Mouse (Mus musculus) kidney, adult 2 months (tissue): ENCODE data around the gene Hip1. TPM values are rescaled to one million over a fixed set of nuclear protein-coding genes. Genes with fewer than 3 reads are reported as not detected.
"Not testable (repeated sequence)": the region's sequence is repeated elsewhere in the genome, so short reads cannot be mapped to it uniquely, and the experiment has no call there.

Experiments used
- DNase-seq: peaks from one replicate; pipeline ENCODE4 v3.0.0; 2021
- H3K27ac ChIP-seq: fragments of 200-500 bp; 2 replicates; pipeline ENCODE4 v1.5.1; 2012; ENCODE audit warnings: low read depth, low read length, control low read depth, inconsistent platforms; ENCODE audit not compliant: insufficient read depth
- H3K27me3 ChIP-seq: fragments of 200-500 bp; replicated peaks from 2 replicates; pipeline ENCODE4 v1.6.1; 2012; ENCODE audit warnings: mild to moderate bottlenecking, moderate library complexity, low read length, inconsistent platforms; ENCODE audit not compliant: control insufficient read depth, insufficient read depth
- H3K36me3 ChIP-seq: fragments of 200-500 bp; 2 replicates; pipeline ENCODE4 v1.6.1; 2012; ENCODE audit warnings: mild to moderate bottlenecking, moderate library complexity, low read length, inconsistent platforms; ENCODE audit not compliant: control insufficient read depth, insufficient read depth
- H3K4me1 ChIP-seq: fragments of 200-500 bp; 2 replicates; pipeline ENCODE4 v1.6.1; 2011; ENCODE audit warnings: low read length; ENCODE audit not compliant: control insufficient read depth, insufficient read depth
- H3K4me3 ChIP-seq: fragments of 200-500 bp; 2 replicates; pipeline ENCODE4 v1.5.1; 2011; ENCODE audit warnings: mild to moderate bottlenecking, low read depth, low read length, control low read depth; ENCODE audit not compliant: insufficient read depth
- CTCF ChIP-seq: fragments of 200-500 bp; conservative IDR thresholded peaks from 2 replicates; pipeline ENCODE4 v1.5.1; 2011; ENCODE audit warnings: low read depth, mild to moderate bottlenecking, control low read depth, low read length, moderate library complexity, mixed read lengths; ENCODE audit not compliant: insufficient read depth, insufficient read length
- POLR2A ChIP-seq: fragments of 200-500 bp; IDR thresholded peaks from one replicate; pipeline ENCODE4 v1.6.1; 2011; ENCODE audit warnings: low read depth, low read length, control low read depth
- WGBS: fragments of 180-500 bp; shearing (Covaris S2); methylation state at CpG from one replicate; pipeline ENCODE4 v1.1.7; 2018; 5-methylcytosine and 5-hydroxymethylcytosine counted together
- polyA plus RNA-seq: library from polyadenylated mRNA; depleted of rRNA; stranded (reverse); fragments of >200 nt; gene quantifications from 2 replicates; pipeline ENCODE4 v1.2.3, GENCODE M21; 2012

Hip1 gene
- polyA plus RNA-seq, 1 experiment = 14.1 TPM

- peaks cover 3% of the 10 kb centered on the region; the same call in 1 of the 2 replicates for H3K27me3 ChIP-seq
- no peak overlapping the region for H3K4me3 ChIP-seq
- TF ChIP-seq POLR2A = no peak
- no peak for TF ChIP-seq CTCF
- no peaks in the 10 kb centered on the region for H3K4me1 ChIP-seq
- H3K36me3 ChIP-seq = no peaks in the 10 kb centered on the region
- H3K27ac ChIP-seq = no peak overlapping the region
- 93% methylated on average over 2 of the region's 2 CpGs for WGBS
- no peak for DNase-seq
Observed at GRCm38 (mm10) chr5:135492126-135492525, 52.8 kb downstream of the Hip1 start.

DNA sequence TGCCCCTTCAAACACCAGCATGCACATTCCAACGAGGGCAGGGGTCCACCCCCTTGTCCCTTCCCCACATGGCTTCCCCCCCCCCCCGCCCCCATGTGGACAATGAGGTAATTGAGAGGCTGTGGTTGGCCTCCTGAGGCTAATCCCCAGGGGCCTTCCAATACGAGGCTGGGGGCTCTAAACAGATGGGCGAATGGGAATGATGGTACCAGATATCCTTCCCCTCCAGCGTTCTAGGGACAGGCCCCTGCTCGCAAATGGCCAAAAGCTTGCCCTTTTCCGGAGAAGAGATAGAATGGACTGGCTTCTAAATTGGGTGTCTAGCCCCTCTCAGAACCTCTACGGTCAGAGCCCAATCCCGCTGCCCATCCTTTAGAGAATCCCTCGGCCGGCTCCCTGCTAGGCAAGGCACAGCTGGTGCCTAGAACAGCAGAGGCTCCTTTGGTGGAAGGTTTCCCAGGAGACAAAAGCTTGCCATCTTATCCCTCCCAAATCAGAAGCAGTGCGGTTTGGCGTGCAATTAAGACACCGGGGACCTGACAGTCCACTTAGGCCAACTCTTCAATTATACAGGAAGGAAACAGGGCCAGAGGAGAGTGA lies 55.1 kb downstream of the Hip1 start:
- no peak for TF ChIP-seq POLR2A
- TF ChIP-seq CTCF = no peak
- peak overlapping the region; percentile 86; the same call in 1 of the 2 replicates for H3K4me3 ChIP-seq
- H3K36me3 ChIP-seq = no peaks in the 10 kb centered on the region
- peaks cover 3% of the 10 kb centered on the region; the same call in 1 of the 2 replicates for H3K27me3 ChIP-seq
- 30% methylated on average over 14 of the region's 14 CpGs for WGBS
- H3K27ac ChIP-seq = no peak overlapping the region
- DNase-seq = no peak
- no peaks in the 10 kb centered on the region for H3K4me1 ChIP-seq

DNA sequence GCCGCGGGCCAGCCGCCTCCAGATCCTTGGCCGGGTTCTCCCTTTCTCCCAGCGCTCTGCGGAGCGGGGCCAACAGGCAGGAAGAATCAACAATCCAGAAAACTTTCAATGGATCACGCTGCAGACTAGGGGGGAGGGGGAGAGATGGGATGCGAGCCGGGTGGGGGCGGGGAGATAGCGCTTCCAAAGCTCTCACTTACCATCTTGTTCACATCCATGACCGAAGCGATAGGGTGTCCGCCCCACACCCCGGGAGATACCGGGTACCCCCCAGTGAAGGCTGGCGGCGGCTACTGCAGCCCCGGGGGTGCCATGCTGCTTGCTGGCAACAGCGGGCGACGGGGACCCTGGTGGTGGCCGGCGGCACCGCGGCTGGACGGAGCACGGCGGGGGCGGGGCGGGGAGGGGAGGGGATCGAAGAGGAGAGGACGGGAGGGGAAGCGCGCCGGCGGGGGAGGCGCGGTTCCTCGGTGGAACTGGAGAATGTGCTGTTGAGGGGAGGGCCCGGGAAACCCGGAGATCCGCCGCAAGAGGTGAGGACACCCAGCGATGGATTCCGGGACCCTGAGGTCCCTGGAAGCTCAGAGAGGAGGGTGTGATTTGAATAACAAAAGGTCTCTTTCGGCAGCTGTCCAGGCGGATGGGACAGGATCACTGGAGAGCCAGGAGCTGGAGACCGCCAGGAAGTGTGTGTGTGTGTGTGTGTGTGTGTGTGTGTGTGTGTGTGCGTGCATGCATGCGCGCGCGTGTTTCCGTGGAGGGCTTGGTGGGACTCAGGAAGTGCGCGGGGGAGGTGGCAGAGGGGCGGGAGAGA lies 55.8 kb downstream of the Hip1 start:
- no peaks in the 10 kb centered on the region for H3K4me1 ChIP-seq
- no peaks in the 10 kb centered on the region for H3K36me3 ChIP-seq
- H3K27me3 ChIP-seq = peaks cover 3% of the 10 kb centered on the region; the same call in 1 of the 2 replicates
- peak; percentile 89 for DNase-seq
- TF ChIP-seq CTCF (0 out of 2 replicates have a peak, but pooled peaks have one; percentile 18), POLR2A (no peak)
- peak overlapping the region; percentile 86 for H3K4me3 ChIP-seq
- H3K27ac ChIP-seq = peak overlapping the region; percentile 39
- WGBS = 1% methylated on average over 54 of the region's 59 CpGs

DNA sequence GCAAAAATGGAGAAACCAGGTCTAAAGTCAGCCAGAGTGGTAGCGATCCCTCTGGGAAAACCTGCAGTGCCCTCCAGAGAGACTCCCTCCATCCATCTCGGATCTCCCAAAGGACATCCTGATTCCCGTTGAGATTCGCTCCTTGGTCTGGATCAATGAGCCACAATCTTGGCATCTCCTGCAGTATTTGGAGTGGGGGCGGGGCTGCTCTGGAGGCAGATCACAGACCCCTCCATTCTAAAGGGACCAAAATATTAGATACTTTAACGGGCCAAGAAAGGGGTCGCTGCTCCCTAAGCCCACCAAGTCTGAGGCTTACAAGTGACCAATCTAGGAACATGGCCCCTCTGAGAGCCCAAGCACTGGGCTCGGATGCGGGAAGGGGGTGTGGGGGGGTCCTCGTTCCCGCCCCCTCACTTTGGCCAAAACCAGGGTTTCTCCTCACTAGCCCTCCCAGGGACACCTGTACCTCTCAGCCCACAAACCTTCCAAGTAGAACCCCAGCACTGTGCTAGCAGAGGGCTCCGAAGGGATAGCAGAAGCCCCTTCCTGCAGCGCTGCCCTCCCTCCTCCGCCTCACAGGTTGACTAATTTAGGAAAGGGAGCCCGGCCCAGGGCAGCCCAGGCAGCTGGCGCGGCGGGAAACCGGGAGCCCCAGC lies 56.6 kb downstream of the Hip1 start:
- Histone ChIP-seq H3K36me3 (no peaks in the 10 kb centered on the region), H3K27me3 (peaks cover 3% of the 10 kb centered on the region; the same call in 1 of the 2 replicates), H3K4me3 (peak overlapping the region; percentile 86), H3K27ac (peak overlapping the region; percentile 39; the same call in 1 of the 2 replicates), H3K4me1 (no peaks in the 10 kb centered on the region)
- no peak for TF ChIP-seq POLR2A
- TF ChIP-seq CTCF = no peak
- WGBS = 4% methylated on average over 19 of the region's 19 CpGs
- no peak for DNase-seq

GRCm38 (mm10) chr5:135485289-135485688 lies 59.6 kb downstream of the Hip1 start:
- Histone ChIP-seq H3K27me3 (peaks cover 3% of the 10 kb centered on the region; the same call in 1 of the 2 replicates), H3K27ac (no peak overlapping the region), H3K4me3 (no peak overlapping the region), H3K36me3 (no peaks in the 10 kb centered on the region), H3K4me1 (no peaks in the 10 kb centered on the region)
- TF ChIP-seq CTCF (no peak), POLR2A (no peak)
- 44% methylated on average over 3 of the region's 3 CpGs for WGBS
- DNase-seq = no peak

DNA sequence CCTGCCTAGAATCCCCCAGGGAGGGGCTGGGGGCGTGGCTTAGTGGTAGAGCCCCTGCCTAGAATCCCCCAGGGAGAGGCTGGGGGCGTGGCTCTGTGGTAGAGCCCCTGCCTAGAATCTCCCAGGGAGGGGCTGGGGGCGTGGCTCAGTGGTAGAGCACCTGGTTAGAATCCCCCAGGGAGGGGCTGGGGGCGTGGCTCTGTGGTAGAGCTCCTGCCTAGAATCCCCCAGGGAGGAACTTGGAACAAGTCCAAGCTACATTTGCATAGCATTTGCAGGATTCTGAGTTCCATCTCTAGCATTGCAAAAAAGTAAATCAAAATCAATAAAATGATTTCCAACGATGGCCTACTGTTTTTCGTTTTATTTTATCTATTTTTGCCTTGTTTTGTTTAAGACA lies 61.1 kb downstream of the Hip1 start:
- not testable (repeated sequence) for H3K36me3 ChIP-seq, DNase-seq, H3K4me1 ChIP-seq, H3K27me3 ChIP-seq, H3K27ac ChIP-seq, H3K4me3 ChIP-seq
- 90% methylated on average over 6 of the region's 6 CpGs for WGBS
